Mouse (Mus musculus) left cerebral cortex, adult 18-20 months (tissue): ENCODE measurements around the gene Wfdc2. TPM values are rescaled to one million over a fixed set of nuclear protein-coding genes. Genes with fewer than 3 reads are reported as not detected.
A peak's percentile ranks its signal among the peaks of the same experiment; 100 is the strongest.

Source experiments
- DNase-seq, 2 experiments: peaks; one replicate each; pipeline ENCODE4 v3.0.0; 2021 to 2022; ENCODE audit warnings: low spot score in 2 of 2, mixed read lengths in 1 of 2
- long read RNA-seq, 2 experiments: library from polyadenylated mRNA; stranded (forward); transcript quantifications; one replicate each; pipeline ENCODE4 v2.0.0; 2021
- total RNA-seq, 2 experiments: library from RNA; stranded (reverse); gene quantifications; 2 replicates each; pipeline ENCODE4 v1.2.3; 2021

Gene Wfdc2
- total RNA-seq = under 1 TPM in 1 of 2 experiments, not detected in 1; 0.59 TPM
- long read RNA-seq, experiment 1 = 0 reads
- long read RNA-seq, experiment 2 = 0 reads

GRCm38 (mm10) chr2:164562391-164563188 is at the start of gene Wfdc2:
Gene Wfdc2 (plus strand): TSS chr2:164562413.
- DNase-seq = no peak

- DNase-seq = no peak
Observed at GRCm38 (mm10) chr2:164513389-164513788, 48.8 kb upstream of the Wfdc2 start.

DNA sequence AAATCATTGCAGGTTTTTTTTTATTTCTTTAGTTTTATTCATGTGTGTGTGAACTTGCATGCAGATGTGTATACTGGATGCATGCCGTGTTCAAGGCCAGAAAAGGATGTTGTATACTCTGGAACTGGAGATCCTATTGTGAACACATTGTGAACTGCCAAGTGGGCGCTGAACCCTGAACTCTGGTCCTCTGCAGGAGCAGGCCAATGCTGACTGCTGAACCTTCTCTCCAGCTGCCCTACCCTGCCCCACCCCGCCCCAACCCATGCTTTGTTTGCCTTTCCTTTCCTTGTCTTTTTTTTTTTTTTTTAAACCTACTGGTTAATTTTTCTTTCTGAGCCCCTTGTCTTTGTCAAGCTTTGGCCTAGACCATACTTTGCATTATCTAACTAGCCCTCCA is 47.3 kb upstream of the Wfdc2 start:
- no peak for DNase-seq

DNA sequence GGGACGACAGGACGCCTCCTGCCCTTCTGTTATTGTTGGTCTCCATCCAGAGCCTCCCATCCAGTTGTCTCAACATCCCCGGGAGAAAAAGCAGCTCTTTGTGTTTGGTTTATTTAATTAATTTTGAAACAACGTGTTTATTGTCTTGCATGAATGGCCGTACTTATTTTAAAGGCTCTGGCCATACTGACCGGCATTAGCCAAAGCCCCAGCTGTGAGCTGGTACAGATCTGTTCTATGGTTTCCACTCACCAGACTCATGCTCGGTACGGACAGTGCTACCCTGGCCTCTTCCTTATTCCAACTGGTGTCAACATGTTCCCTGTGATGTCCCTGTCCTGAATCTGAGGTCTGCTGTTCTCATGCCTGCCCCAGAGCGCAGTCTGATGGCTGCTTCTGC is 46.3 kb upstream of the Wfdc2 start:
- DNase-seq = no peak

DNA sequence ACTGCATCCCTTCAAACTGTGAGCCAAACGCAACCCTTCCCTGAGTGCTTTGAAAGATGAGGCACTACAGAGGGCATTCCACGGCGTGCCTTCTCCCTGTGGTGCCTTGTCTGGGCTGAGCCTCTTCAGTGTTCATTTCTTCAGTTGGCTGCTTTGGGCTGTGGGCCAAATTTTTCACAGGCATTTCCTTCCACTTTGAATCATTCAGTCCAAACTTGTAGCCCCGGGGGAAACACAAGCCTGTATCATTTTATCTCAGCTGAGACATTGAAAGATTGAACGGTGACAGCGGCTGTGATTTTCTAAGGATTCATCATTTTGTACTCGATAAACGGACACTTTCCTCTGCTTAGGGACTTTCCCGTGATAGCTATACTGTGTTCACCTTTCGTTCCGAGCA is 45.6 kb upstream of the Wfdc2 start:
- DNase-seq = no peak

DNA sequence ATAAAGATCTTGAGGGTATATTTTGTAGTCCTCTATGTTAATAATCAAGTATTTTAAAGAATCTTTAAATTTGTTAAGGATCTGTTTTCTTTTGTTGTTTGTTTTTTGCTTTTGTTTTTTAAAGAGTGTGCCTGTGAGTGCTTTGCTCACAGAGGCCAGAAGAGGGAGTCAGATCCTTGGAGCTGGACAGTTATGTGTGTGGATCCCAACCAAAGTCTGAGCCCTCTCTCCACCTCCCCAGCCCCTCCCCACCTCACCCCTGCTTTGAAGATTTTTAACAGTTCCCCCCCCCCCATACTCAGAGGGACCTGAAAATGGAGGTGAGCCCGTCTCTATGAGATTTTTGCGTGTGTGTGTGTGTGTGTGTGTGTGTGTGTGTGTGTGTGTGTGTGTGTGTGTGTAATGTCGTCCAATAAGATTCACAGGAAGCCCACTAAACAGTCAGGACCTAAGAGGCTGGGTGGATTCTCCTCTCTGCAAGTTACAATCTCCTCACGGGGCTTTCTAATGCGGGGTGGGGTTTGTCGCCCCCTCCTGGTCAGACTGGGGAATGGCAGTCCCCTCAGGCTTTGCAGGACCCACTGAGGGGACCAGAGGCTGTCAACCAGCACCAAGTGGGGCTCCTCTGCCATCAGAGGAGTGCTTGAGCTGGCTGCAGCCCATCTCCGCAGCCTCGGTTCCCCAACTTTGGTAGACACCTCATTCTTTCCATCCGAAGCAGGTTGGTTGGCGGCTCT is 44.6 kb upstream of the Wfdc2 start:
- DNase-seq = peak in 1 of 2 experiments; percentile 48

- DNase-seq = no peak
Observed at GRCm38 (mm10) chr2:164518266-164519170, 43.7 kb upstream of the Wfdc2 start.

DNA sequence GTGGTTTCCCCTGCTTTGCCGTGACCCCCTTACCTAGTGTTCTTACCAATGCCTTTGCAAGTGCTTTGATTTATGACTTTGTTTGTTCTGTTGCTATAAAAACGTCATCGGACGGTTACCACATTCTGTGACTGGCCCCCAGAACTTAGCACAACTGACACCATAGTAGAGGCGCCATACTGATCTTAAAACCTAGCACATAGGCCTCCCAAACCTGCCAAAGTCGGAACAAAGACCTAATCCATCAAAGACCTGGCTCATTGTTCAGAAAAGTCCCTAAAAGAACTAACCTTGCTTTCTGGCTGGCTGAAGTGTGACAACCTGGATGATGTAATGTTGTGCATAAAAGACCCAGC is 43.1 kb upstream of the Wfdc2 start:
- DNase-seq = no peak

DNA sequence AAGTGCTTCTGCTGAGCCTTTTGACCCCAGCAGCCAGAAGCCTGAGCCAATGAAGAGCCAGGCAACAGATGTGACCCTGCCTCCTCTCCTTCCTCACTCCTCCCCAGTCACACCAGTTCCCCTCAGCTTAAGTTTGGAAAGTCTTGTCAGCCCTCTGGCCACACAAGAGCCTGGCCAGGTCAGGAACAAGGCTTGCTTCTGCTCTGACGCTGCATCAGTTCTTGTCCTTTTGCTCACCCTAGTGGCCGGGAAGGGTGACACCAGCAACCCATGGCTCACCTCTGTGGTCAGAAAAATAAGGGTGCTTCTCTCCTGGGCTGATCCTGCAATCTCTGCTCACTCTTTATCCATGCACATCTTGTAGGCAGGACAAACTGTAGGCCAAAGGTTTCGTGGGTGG is 41.4 kb upstream of the Wfdc2 start:
- peak; percentile 16 to 23 for DNase-seq

DNA sequence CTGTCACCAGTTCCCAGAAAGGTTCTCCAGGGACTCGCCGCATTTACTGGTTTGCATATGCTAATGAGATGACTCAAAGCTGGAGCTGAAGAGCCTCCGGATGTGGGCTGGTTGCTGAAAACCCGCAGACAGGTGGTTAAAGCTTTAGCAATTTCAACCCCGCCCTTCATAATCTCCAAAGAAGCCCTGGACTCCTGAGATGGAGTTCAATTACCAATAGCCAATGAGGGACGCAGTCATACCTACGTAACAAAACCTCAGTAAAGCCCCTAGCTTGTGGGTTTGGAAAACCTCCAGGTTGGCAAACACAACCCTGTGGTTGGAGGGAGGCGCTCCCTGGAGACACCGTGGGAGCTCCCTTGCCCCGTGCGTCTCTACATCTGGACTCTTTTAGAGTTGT is 40.4 kb upstream of the Wfdc2 start:
- peak in 1 of 2 experiments; percentile 18 for DNase-seq

- DNase-seq = no peak
Observed at GRCm38 (mm10) chr2:164522280-164522679, 39.9 kb upstream of the Wfdc2 start.

- no peak for DNase-seq
Observed at GRCm38 (mm10) chr2:164523301-164523773, 38.9 kb upstream of the Wfdc2 start.

DNA sequence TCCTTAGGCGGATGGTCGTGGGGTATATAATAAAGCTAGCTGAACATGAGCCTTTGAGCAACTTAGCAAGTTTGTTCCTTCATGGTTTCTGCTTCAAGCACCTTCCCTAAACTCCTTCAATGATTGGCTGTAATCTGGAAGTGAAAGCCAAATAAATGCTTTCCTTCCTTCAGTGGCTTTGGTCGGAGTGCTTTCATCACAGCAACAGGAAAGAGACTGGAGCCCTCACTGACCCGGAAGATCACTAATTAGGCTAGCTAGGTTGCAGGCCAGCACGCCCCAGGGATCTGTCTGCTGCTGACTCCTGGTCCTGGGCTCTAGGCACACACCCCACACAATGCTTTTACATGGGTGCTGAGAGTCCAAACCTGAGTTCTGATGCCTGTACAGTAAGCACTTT is 33.7 kb upstream of the Wfdc2 start:
- no peak for DNase-seq

DNA sequence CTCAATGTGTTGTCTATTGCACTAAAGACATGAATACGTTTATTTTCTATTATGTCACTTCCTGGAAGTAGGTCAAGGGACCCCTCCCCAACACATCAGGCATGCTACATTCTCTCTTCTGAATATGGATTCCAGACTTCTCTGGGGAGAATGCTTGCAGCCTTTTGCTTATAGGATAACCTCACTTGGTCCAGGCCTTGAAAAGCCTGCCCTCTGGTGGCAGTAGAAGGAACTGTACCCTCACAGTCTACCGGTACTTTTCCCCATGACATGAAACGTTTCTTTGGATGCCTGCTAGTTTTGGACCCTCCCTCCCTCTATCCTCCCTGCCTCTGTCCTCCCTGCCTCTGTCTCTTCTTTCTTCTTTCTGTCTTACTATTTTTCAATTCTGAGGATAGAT is 31.0 kb upstream of the Wfdc2 start:
- DNase-seq = peak; percentile 74 to 82

GRCm38 (mm10) chr2:164534315-164534714 is 27.9 kb upstream of the Wfdc2 start:
- no peak for DNase-seq

DNA sequence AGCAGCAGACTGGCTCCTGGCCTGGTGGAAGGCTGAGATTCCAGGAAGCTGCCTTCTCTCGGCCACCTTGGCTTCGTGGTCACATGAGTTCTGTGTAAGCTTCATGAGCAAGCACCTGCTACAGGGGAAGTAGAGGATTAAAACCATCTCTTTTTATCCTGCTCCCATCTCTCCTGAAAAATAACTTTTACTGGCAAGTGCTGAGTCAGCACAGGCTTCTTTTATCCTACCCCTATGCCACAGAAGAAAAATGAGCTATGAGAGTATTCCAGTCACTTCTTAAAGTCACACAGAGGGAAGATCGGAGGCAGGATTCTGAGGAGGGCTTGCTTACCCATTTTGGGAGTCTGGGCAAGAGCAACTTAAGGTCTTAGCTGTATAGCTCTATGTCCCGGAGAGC is 25.2 kb upstream of the Wfdc2 start:
- DNase-seq = no peak

DNA sequence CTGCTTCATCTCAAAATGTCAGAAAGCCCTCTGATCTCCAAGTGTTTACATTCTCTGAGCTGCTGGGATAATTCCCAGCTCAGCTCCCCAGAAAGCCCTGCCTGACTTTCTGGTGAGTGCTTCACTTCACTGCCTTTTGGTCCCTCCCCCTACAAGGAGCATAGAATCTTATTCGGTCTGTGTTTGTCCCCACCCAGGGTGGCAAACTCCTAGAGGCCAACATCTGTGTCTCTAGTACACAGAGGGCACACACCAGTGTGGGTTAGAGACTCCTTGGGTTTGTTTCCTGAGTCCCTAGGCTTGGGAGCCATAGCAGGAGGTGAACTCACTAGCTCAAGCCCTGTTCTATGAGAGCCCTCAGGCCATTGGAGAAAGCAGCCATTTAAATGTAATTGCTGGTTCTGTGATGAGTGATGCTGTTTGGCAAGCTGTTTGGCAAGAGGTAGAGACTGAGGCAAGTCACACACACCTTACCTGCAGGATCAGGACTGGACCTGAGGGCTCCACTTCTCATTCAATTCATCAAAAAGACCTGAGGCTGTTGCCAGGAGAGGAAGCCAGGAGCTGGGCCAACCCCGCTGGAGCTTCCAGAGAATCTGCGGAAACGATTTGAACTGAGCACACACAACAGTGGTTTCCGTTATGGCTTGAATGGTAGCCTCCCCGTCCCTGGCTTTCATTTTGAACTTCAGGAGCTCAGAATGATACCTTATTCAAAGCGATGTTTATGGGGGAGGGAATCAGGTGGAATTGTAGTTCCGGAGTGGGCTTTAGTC is 21.4 kb upstream of the Wfdc2 start:
- no peak for DNase-seq

- peak; percentile 73 to 76 for DNase-seq
Observed at GRCm38 (mm10) chr2:164542132-164542531, 20.1 kb upstream of the Wfdc2 start.

- DNase-seq = no peak
Observed at GRCm38 (mm10) chr2:164542598-164542997, 19.6 kb upstream of the Wfdc2 start.

- no peak for DNase-seq
Observed at GRCm38 (mm10) chr2:164543745-164544144, 18.5 kb upstream of the Wfdc2 start.
